In the genomic region with DNA sequence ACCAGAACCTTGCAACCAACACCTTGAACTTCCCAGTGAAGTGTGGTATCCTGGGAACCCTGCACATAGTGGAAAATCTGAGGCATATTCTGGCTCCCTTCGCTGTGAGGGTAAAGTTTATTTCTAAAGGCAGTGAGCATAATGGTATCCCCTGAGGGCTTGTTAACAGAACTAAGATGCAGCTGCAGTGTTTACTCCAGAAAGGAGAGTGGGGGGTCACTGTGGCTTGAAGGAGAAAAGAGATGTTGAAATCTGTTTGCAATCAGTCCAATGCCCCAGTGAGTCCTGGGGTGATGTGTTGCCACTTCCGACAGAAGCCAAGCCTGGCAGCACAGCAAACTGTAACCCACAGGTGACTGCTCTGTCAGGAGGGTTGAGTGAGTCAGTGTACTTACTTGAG, we compare ENCODE assay signal across 25 mouse cellular contexts.
DNase-seq lines count a peak whose midpoint lies in the region; ATAC-seq lines count a peak whose summit lies in the region.
"Had no signal": no experiment of that assay in that cellular context is flagged by ENCODE, and none has a peak within 500 bp of the region (broad histone marks: within the 10 kb centered on the region; RNA-seq: fewer than 3 reads in every experiment).

No protein-coding gene starts in this region.

- H3K9ac ChIP-seq in forebrain, embryonic 12.5 days = no peak overlapping the region
- H3K9ac ChIP-seq in forebrain, embryonic 16.5 days (replicated peaks; ENCODE audit: low read depth, low read length) = no peak overlapping the region
- H3K9ac ChIP-seq in embryonic facial prominence, embryonic 15.5 days = no peak overlapping the region
- H3K9ac ChIP-seq: heart, embryonic 12.5 days; liver, embryonic 15.5 days; lung, embryonic 15.5 days; neural tube, embryonic 13.5 days had no signal

- no peaks in the 10 kb centered on the region for H3K27me3 ChIP-seq in forebrain, embryonic 12.5 days
- no peaks in the 10 kb centered on the region for H3K27me3 ChIP-seq in forebrain, embryonic 16.5 days (replicated peaks; ENCODE audit: control insufficient read depth, insufficient read depth, low read length)
- H3K27me3 ChIP-seq in embryonic facial prominence, embryonic 15.5 days = no peaks in the 10 kb centered on the region
- H3K27me3 ChIP-seq: heart, embryonic 12.5 days; liver, embryonic 15.5 days; lung, embryonic 15.5 days; neural tube, embryonic 13.5 days had no signal

- H3K9me3 ChIP-seq in forebrain, embryonic 12.5 days = no peaks in the 10 kb centered on the region
- H3K9me3 ChIP-seq in forebrain, embryonic 16.5 days (ENCODE audit: control insufficient read depth, low read length) = no peaks in the 10 kb centered on the region
- no peaks in the 10 kb centered on the region for H3K9me3 ChIP-seq in embryonic facial prominence, embryonic 15.5 days (replicated peaks)
- H3K9me3 ChIP-seq: heart, embryonic 12.5 days; liver, embryonic 15.5 days; lung, embryonic 15.5 days; neural tube, embryonic 13.5 days had no signal

- ATAC-seq in forebrain, embryonic 12.5 days (ENCODE audit: low FRiP score) = no peak
- ATAC-seq in forebrain, embryonic 16.5 days = no peak
- ATAC-seq in embryonic facial prominence, embryonic 15.5 days (ENCODE audit: insufficient number of reproducible peaks, low FRiP score, low TSS enrichment, low read depth) = peak; percentile 51; the same call in 1 of the 2 replicates
- ATAC-seq in granulocyte monocyte progenitor cell, adult 5-6 weeks (replicated peaks; ENCODE audit: poor library complexity, severe bottlenecking) = no peak
- ATAC-seq: activated CD4-positive, CD25-positive, alpha-beta regulatory T cell, adult 4 months; midbrain, embryonic 16.5 days had no signal

- no peaks in the 10 kb centered on the region; the same call in 1 of the 2 replicates for H3K4me1 ChIP-seq in forebrain, embryonic 12.5 days
- H3K4me1 ChIP-seq in forebrain, embryonic 16.5 days (replicated peaks; ENCODE audit: control insufficient read depth, insufficient read depth, low read length) = no peaks in the 10 kb centered on the region
- H3K4me1 ChIP-seq in embryonic facial prominence, embryonic 15.5 days = no peaks in the 10 kb centered on the region
- H3K4me1 ChIP-seq: liver, embryonic 15.5 days; lung, embryonic 15.5 days; neural tube, embryonic 13.5 days had no signal

- H3K36me3 ChIP-seq in forebrain, embryonic 12.5 days (replicated peaks) = peaks cover 73% of the 10 kb centered on the region
- H3K36me3 ChIP-seq in forebrain, embryonic 16.5 days (ENCODE audit: control insufficient read depth, insufficient read depth) = peaks cover 14% of the 10 kb centered on the region
- peaks cover 69% of the 10 kb centered on the region for H3K36me3 ChIP-seq in embryonic facial prominence, embryonic 15.5 days

- H3K27ac ChIP-seq in forebrain, embryonic 12.5 days = 0 out of 2 replicates have a peak overlapping the region, but pooled peaks have one; percentile 8
- no peak overlapping the region for H3K27ac ChIP-seq in forebrain, embryonic 16.5 days (ENCODE audit: low read length)
- peak overlapping the region; percentile 40; the same call in 1 of the 2 replicates for H3K27ac ChIP-seq in embryonic facial prominence, embryonic 15.5 days (replicated peaks)
- H3K27ac ChIP-seq: gastrocnemius, adult 2 months; kidney, postnatal 0 days; liver, embryonic 15.5 days; lung, embryonic 15.5 days; neural tube, embryonic 13.5 days had no signal

- H3K4me2 ChIP-seq in forebrain, embryonic 12.5 days = no peak overlapping the region
- no peak overlapping the region for H3K4me2 ChIP-seq in forebrain, embryonic 16.5 days (ENCODE audit: low read length)
- no peak overlapping the region for H3K4me2 ChIP-seq in embryonic facial prominence, embryonic 15.5 days (replicated peaks)
- H3K4me2 ChIP-seq: heart, embryonic 12.5 days; liver, embryonic 15.5 days; lung, embryonic 15.5 days; neural tube, embryonic 13.5 days had no signal

- 77% methylated on average over 2 of the region's 2 CpGs for WGBS in forebrain, embryonic 12.5 days
- WGBS in forebrain, embryonic 16.5 days = 80% methylated on average over 2 of the region's 2 CpGs
- WGBS in embryonic facial prominence, embryonic 15.5 days = 42% methylated on average over 2 of the region's 2 CpGs

- DNase-seq in 3T3-L1 (ENCODE audit: low read depth, low spot score) (peak; percentile 63), adipocyte (ENCODE audit: low spot score) (peak; percentile 88)
- no peak for DNase-seq in ovary, postnatal 36 days (ENCODE audit: low spot score)
- DNase-seq in spleen, postnatal 4 days (ENCODE audit: low spot score in 2 of 2) = no peak
- DNase-seq: cerebellum, adult 8-10 months; cerebellum, postnatal 36 days; embryo, embryonic 11 days; gastrocnemius, adult 2 months; heart, adult 18-20 months; heart, postnatal 14 days; kidney, adult 11 months; left cerebral cortex, postnatal 4 days; lung, postnatal 4 days had no signal

- no peak overlapping the region for H3K4me3 ChIP-seq in forebrain, embryonic 12.5 days (replicated peaks)
- no peak overlapping the region for H3K4me3 ChIP-seq in forebrain, embryonic 16.5 days (replicated peaks; ENCODE audit: low read length)
- no peak overlapping the region for H3K4me3 ChIP-seq in embryonic facial prominence, embryonic 15.5 days (replicated peaks)
- H3K4me3 ChIP-seq: gastrocnemius, adult 2 months; heart, embryonic 12.5 days; liver, embryonic 15.5 days; lung, embryonic 15.5 days; myocyte; neural tube, embryonic 13.5 days had no signal

Comparison
In these comparisons a context has a peak if more than half of its experiments do, and no peak if none do; other contexts are left out.
1. DNase-seq: peak in 3T3-L1 (single experiment) and adipocyte (single experiment); none in ovary, postnatal 36 days (single experiment) and spleen, postnatal 4 days (0 of 2).